Mouse (Mus musculus): ENCODE measurements around the gene Klk10. TPM values are rescaled to one million over a fixed set of nuclear protein-coding genes. Genes with fewer than 3 reads are reported as not detected.

Klk10 gene
- total RNA-seq, 2 experiments from 2014 or later: 1.2 to 1.5 TPM

- DNase-seq (ENCODE audit: low spot score in 2 of 2): no peak
Measured at GRCm38 (mm10) chr7:43791591-43791990, 10.8 kb downstream of the Klk10 start, which contains the start of gene Klk9. Klk9 (plus strand) TSS chr7:43791891.

- DNase-seq (ENCODE audit: low spot score in 2 of 2): no peak
Measured at GRCm38 (mm10) chr7:43796355-43796754, 15.5 kb downstream of the Klk10 start.

- DNase-seq (ENCODE audit: low spot score in 2 of 2): no peak
Measured at GRCm38 (mm10) chr7:43797333-43797769, 16.5 kb downstream of the Klk10 start, which contains the start of gene Klk8. Klk8 (plus strand) TSS chr7:43797577.

- no peak for DNase-seq (ENCODE audit: low spot score in 2 of 2)
Measured at GRCm38 (mm10) chr7:43797844-43798462, 17.1 kb downstream of the Klk10 start.

- no peak for DNase-seq (ENCODE audit: low spot score in 2 of 2)
Measured at GRCm38 (mm10) chr7:43799876-43800275, 19.0 kb downstream of the Klk10 start.

- DNase-seq (ENCODE audit: low spot score in 2 of 2): no peak
Measured at GRCm38 (mm10) chr7:43810994-43811393, 30.2 kb downstream of the Klk10 start, which contains the start of gene Klk7. Klk7 (plus strand) TSS chr7:43811294.

- DNase-seq (ENCODE audit: low spot score in 2 of 2): no peak
Measured at GRCm38 (mm10) chr7:43815211-43815610, 34.4 kb downstream of the Klk10 start.

GRCm38 (mm10) chr7:43816746-43817145 lies 35.9 kb downstream of the Klk10 start:
- DNase-seq (ENCODE audit: low spot score in 2 of 2): no peak

GRCm38 (mm10) chr7:43821581-43821980 lies 40.7 kb downstream of the Klk10 start:
- DNase-seq (ENCODE audit: low spot score in 2 of 2): no peak

- DNase-seq (ENCODE audit: low spot score in 2 of 2): no peak
Measured at GRCm38 (mm10) chr7:43824199-43824598, 43.4 kb downstream of the Klk10 start, which contains the start of gene Klk6. Klk6 (plus strand) TSS chr7:43824499.

- no peak for DNase-seq (ENCODE audit: low spot score in 2 of 2)
Measured at GRCm38 (mm10) chr7:43826056-43826455, 45.2 kb downstream of the Klk10 start.

- DNase-seq (ENCODE audit: low spot score in 2 of 2): no peak
Measured at GRCm38 (mm10) chr7:43827706-43828105, 46.9 kb downstream of the Klk10 start.

- no peak for DNase-seq (ENCODE audit: low spot score in 2 of 2)
Measured at GRCm38 (mm10) chr7:43829006-43829405, 48.2 kb downstream of the Klk10 start.

Other genes with a start within 250 kb of the Klk10 start
- 1 to 10 TPM; 2.9 to 4.6 TPM for gene Cd33, start 236.6 kb upstream of the Klk10 start, total RNA-seq (2021)
- 1 to 10 TPM; 5.5 to 6.9 TPM for gene Zfp658, start 218.8 kb upstream of the Klk10 start, total RNA-seq (2021)
- 10 to 100 TPM; 18.5 to 19.1 TPM for gene Zfp719, start 201.4 kb upstream of the Klk10 start, total RNA-seq (2021)
- gene Zfp819, start 173.9 kb upstream of the Klk10 start, total RNA-seq (2021): under 1 TPM in 1 of 2 experiments, not detected in 1; 0.15 TPM
- under 1 TPM in 1 of 2 experiments, not detected in 1; 0.15 TPM for gene Ceacam18, start 146.3 kb upstream of the Klk10 start, total RNA-seq (2021)
- gene Siglece, start 120.9 kb upstream of the Klk10 start, total RNA-seq (2021): 1 to 10 TPM; 1.2 to 1.5 TPM
- 10 to 100 TPM; 10.5 to 10.6 TPM for gene Ctu1, start 109.0 kb upstream of the Klk10 start, total RNA-seq (2021)
- not detected for gene Klk14, start 90.6 kb upstream of the Klk10 start, total RNA-seq (2021)
- gene Klk13, start 68.5 kb upstream of the Klk10 start, total RNA-seq (2021): not detected
- not detected for gene Klk12, start 12.1 kb upstream of the Klk10 start, total RNA-seq (2021)
- not detected for gene Klk11, start 6.4 kb upstream of the Klk10 start, total RNA-seq (2021)
- not detected for gene Klk9, start 10.9 kb downstream of the Klk10 start, total RNA-seq (2021)
- gene Klk8, start 16.5 kb downstream of the Klk10 start, total RNA-seq (2021): 10 to 100 TPM; 22.3 to 27.7 TPM
- gene Klk7, start 30.3 kb downstream of the Klk10 start, total RNA-seq (2021): under 1 TPM; 0.32 to 0.33 TPM
- 1 to 10 TPM in 1 of 2 experiments, under 1 TPM in 1; 0.89 to 1.0 TPM for gene Klk6, start 43.5 kb downstream of the Klk10 start, total RNA-seq (2021)
- not detected for gene Klk5, start 60.9 kb downstream of the Klk10 start, total RNA-seq (2021)
- gene Klk4, start 100.1 kb downstream of the Klk10 start, total RNA-seq (2021): not detected
- not detected for gene Klk15, start 152.7 kb downstream of the Klk10 start, total RNA-seq (2021)
- gene Klk1b8, start 169.6 kb downstream of the Klk10 start, total RNA-seq (2021): not detected
- gene Klk1b1, start 185.7 kb downstream of the Klk10 start, total RNA-seq (2021): not detected
- not detected for gene Klk1b9, start 195.0 kb downstream of the Klk10 start, total RNA-seq (2021)
- not detected for gene Klk1b11, start 214.8 kb downstream of the Klk10 start, total RNA-seq (2021)
- gene Klk1b26, start 231.1 kb downstream of the Klk10 start, total RNA-seq (2021): not detected

Measured in layer of hippocampus, adult 18-20 months (tissue).